Mouse (Mus musculus): ENCODE data around the gene Eif4e1b.

DNA sequence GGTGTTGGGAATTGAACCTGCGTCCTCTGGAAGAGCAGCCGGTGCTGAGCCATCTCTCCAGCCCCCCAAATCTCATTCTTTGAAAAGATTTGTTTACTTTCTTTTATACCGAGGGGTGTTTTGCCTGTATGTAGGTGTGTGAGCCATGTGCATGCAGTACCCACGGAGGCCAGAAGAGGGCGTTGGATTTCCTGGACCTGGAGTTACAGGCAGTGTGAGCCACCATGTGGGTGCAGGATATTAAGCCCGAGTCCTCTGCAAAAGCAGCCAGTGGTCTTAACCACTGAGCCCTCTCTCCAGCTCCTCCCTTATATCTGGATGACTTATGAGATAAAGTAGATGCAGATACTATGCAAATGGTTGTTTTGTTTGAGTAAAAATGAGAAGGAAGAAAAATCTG is 19.2 kb downstream of the Eif4e1b start:
- no peak for TF ChIP-seq CTCF (IDR thresholded peaks at IDR 0.05; ENCODE audit: insufficient read depth, low read length)
- TF ChIP-seq POLR2A (IDR thresholded peaks at IDR 0.05; ENCODE audit: borderline replicate concordance, extremely low read depth, low read depth, low read length): no peak
